Mouse (Mus musculus): ENCODE data around the gene Clmp.

- TF ChIP-seq POLR2A (IDR thresholded peaks at IDR 0.05; ENCODE audit: insufficient read depth, low read depth, low read length): no peak
- TF ChIP-seq CTCF (IDR thresholded peaks at IDR 0.05): no peak
Observed at GRCm38 (mm10) chr9:40793581-40793980, 107.8 kb downstream of the Clmp start.
